Mouse (Mus musculus): ENCODE results near the gene Cldn2. TPM values are rescaled to one million over a fixed set of nuclear protein-coding genes. Genes with fewer than 3 reads are reported as not detected.

Cldn2 gene
- polyA plus RNA-seq, 2 experiments = 0.25 to 0.65 TPM

DNA sequence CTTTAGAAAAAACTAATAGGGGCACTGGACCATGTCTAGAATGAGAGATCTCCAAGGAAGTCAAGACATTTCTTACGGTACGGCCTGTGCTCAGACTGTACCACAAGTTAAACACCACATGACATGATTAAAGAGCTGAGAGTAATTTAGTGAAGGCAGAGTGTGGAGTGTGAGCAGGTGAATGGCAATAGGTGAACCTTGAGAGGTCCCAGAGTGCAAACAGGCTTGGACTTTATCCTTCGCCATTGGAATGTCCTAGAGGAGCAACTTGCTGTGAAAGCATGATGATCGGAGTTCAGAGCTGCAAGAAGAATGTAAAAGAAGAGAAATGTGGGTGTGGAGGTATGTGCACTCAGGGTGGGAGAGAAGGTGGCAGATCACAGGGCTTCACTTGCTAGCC, 5.3 kb downstream of the Cldn2 start:
- Histone ChIP-seq H3K9me3 (ENCODE audit: control insufficient read depth, low read length) (no peaks in the 10 kb centered on the region), H3K4me1 (ENCODE audit: control insufficient read depth, insufficient read depth, low read length) (no peaks in the 10 kb centered on the region), H3K4me2 (replicated peaks; ENCODE audit: low read depth, low read length, severe bottlenecking) (no peak overlapping the region), H3K27me3 (ENCODE audit: control insufficient read depth, insufficient read depth, low read length) (no peaks in the 10 kb centered on the region), H3K4me3 (replicated peaks; ENCODE audit: low read length) (no peak overlapping the region), H3K9ac (ENCODE audit: low read depth, low read length, severe bottlenecking) (no peak overlapping the region), H3K36me3 (ENCODE audit: control insufficient read depth, insufficient read depth, low read length) (no peaks in the 10 kb centered on the region), H3K27ac (replicated peaks; ENCODE audit: low read depth, low read length) (no peak overlapping the region)
- 96% methylated on average over 4 of the region's 4 CpGs for WGBS
- TF ChIP-seq POLR2A (IDR thresholded peaks at IDR 0.05; ENCODE audit: borderline replicate concordance, extremely low read depth, insufficient read depth, insufficient read length) = no peak
- no peak for ATAC-seq (ENCODE audit: low FRiP score, low read depth)
- no peak for DNase-seq (ENCODE audit: low spot score)

DNA sequence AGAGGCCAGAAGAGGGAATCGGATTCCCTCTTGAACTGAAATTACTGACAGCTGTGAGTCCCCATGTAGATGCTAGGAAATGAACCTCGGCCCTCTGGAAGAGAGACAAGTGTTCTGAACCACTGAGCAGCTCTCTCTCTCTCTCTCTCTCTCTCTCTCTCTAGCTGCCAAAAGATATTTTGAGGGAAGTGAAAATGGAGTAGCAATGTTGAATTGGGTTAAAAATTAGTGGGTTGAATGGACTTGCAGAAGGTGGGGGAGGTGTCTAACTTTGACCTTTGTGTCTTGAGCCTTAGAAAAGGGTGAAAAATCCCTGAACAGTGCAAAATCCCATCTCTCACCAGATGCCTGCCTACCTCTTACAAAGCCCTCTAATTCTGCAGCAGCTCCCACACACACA, 6.8 kb downstream of the Cldn2 start:
- H3K36me3 ChIP-seq (ENCODE audit: control insufficient read depth, insufficient read depth, low read length) = no peaks in the 10 kb centered on the region
- H3K4me3 ChIP-seq (replicated peaks; ENCODE audit: low read length) = no peak overlapping the region
- H3K9ac ChIP-seq (ENCODE audit: low read depth, low read length, severe bottlenecking) = no peak overlapping the region
- no peaks in the 10 kb centered on the region for H3K27me3 ChIP-seq (ENCODE audit: control insufficient read depth, insufficient read depth, low read length)
- ATAC-seq (ENCODE audit: low FRiP score, low read depth) (0 out of 2 replicates have a peak, but pooled peaks have one; percentile 23), DNase-seq (ENCODE audit: low spot score) (no peak)
- no peak overlapping the region for H3K27ac ChIP-seq (replicated peaks; ENCODE audit: low read depth, low read length)
- no peaks in the 10 kb centered on the region for H3K4me1 ChIP-seq (ENCODE audit: control insufficient read depth, insufficient read depth, low read length)
- no peak for TF ChIP-seq POLR2A (IDR thresholded peaks at IDR 0.05; ENCODE audit: borderline replicate concordance, extremely low read depth, insufficient read depth, insufficient read length)
- H3K9me3 ChIP-seq (ENCODE audit: control insufficient read depth, low read length) = no peaks in the 10 kb centered on the region
- H3K4me2 ChIP-seq (replicated peaks; ENCODE audit: low read depth, low read length, severe bottlenecking) = no peak overlapping the region
- WGBS = 59% methylated on average over 2 of the region's 2 CpGs

DNA sequence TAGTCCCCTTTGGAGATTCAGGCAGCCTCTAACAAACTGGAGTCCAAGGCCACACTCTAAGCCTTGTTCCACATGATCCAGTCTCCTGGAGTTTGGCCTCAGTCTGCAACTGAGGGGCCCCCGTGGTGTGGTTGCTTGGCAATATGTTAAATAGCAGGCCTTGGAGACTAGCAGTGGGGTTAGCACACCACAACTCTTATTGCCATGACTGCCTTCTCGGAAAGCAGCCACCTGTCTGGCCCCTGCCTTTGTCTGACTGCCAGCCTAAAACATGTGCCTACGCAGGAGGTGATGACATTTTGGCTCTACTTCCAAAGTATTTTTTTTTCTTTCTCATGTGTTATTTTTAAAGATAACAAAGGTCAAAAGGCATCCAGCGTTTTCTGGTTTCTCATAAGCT, 7.5 kb downstream of the Cldn2 start:
- no peak overlapping the region for H3K27ac ChIP-seq (replicated peaks; ENCODE audit: low read depth, low read length)
- H3K9me3 ChIP-seq (ENCODE audit: control insufficient read depth, low read length) = no peaks in the 10 kb centered on the region
- no peaks in the 10 kb centered on the region for H3K36me3 ChIP-seq (ENCODE audit: control insufficient read depth, insufficient read depth, low read length)
- H3K4me2 ChIP-seq (replicated peaks; ENCODE audit: low read depth, low read length, severe bottlenecking) = no peak overlapping the region
- no peak overlapping the region for H3K4me3 ChIP-seq (replicated peaks; ENCODE audit: low read length)
- TF ChIP-seq POLR2A (IDR thresholded peaks at IDR 0.05; ENCODE audit: borderline replicate concordance, extremely low read depth, insufficient read depth, insufficient read length) = no peak
- WGBS = 55% methylated on average over 4 of the region's 4 CpGs
- no peaks in the 10 kb centered on the region for H3K27me3 ChIP-seq (ENCODE audit: control insufficient read depth, insufficient read depth, low read length)
- ATAC-seq (ENCODE audit: low FRiP score, low read depth) (peak; percentile 23; the same call in 1 of the 2 replicates), DNase-seq (ENCODE audit: low spot score) (peak; percentile 28)
- H3K4me1 ChIP-seq (ENCODE audit: control insufficient read depth, insufficient read depth, low read length) = no peaks in the 10 kb centered on the region
- no peak overlapping the region for H3K9ac ChIP-seq (ENCODE audit: low read depth, low read length, severe bottlenecking)

DNA sequence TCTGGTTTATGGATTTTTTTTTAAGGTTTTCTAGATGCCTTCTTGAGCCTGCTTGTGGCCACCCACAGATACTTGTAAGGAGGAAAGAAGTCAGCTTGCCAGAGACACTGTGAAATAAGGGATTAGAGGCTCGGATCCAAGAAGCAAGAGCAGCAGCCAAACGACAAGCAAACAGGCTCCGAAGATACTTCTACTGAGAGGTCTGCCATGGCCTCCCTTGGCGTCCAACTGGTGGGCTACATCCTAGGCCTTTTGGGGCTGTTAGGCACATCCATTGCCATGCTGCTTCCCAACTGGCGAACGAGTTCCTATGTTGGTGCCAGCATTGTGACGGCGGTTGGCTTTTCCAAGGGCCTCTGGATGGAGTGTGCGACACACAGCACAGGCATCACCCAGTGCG, 7.9 kb downstream of the Cldn2 start:
- no peaks in the 10 kb centered on the region for H3K27me3 ChIP-seq (ENCODE audit: control insufficient read depth, insufficient read depth, low read length)
- H3K36me3 ChIP-seq (ENCODE audit: control insufficient read depth, insufficient read depth, low read length) = no peaks in the 10 kb centered on the region
- no peak for DNase-seq (ENCODE audit: low spot score)
- H3K9me3 ChIP-seq (ENCODE audit: control insufficient read depth, low read length) = no peaks in the 10 kb centered on the region
- TF ChIP-seq POLR2A (IDR thresholded peaks at IDR 0.05; ENCODE audit: borderline replicate concordance, extremely low read depth, insufficient read depth, insufficient read length) = no peak
- H3K4me3 ChIP-seq (replicated peaks; ENCODE audit: low read length) = no peak overlapping the region
- no peak overlapping the region for H3K9ac ChIP-seq (ENCODE audit: low read depth, low read length, severe bottlenecking)
- 84% methylated on average over 10 of the region's 10 CpGs for WGBS
- no peak for ATAC-seq (ENCODE audit: low FRiP score, low read depth)
- no peak overlapping the region for H3K4me2 ChIP-seq (replicated peaks; ENCODE audit: low read depth, low read length, severe bottlenecking)
- no peak overlapping the region for H3K27ac ChIP-seq (replicated peaks; ENCODE audit: low read depth, low read length)
- H3K4me1 ChIP-seq (ENCODE audit: control insufficient read depth, insufficient read depth, low read length) = no peaks in the 10 kb centered on the region

DNA sequence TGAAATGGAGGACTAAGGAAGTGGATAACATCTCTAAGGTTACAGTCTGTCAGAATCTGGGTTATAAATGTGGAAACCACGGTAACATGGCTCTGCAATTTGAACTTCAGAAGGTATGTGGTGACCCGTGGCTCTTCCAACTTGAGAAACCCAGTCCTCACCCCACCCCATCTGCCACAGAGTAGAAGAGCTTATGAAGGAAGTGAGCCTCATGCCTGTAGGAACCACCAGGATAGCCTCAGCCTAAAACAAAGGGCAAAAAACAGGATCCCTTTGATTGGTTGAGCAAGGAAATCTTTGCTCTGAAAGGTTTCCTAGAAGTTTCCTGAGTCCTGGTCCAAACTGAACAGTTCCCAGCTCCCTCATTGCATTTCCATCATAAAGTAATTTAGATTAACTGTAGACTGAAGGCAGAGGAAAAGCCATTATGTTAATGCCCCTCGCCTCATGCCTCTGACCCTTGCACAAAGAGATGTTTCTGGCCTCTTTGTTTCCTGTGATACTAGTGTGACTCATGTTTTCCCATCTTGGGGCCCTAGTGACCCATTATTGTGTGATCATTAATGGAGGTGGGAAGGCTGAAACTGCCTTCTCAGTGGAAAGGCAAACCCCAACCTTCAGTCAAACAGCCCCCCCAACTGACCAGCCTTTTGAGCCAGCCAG, 12.1 kb downstream of the Cldn2 start:
- DNase-seq (ENCODE audit: low spot score) (no peak), ATAC-seq (ENCODE audit: low FRiP score, low read depth) (no peak)
- WGBS = 72% methylated on average over 3 of the region's 3 CpGs
- Histone ChIP-seq H3K36me3 (ENCODE audit: control insufficient read depth, insufficient read depth, low read length) (no peaks in the 10 kb centered on the region), H3K27me3 (ENCODE audit: control insufficient read depth, insufficient read depth, low read length) (no peaks in the 10 kb centered on the region), H3K4me2 (replicated peaks; ENCODE audit: low read depth, low read length, severe bottlenecking) (no peak overlapping the region), H3K9me3 (ENCODE audit: control insufficient read depth, low read length) (no peaks in the 10 kb centered on the region), H3K27ac (replicated peaks; ENCODE audit: low read depth, low read length) (no peak overlapping the region), H3K4me1 (ENCODE audit: control insufficient read depth, insufficient read depth, low read length) (no peaks in the 10 kb centered on the region), H3K4me3 (replicated peaks; ENCODE audit: low read length) (no peak overlapping the region), H3K9ac (ENCODE audit: low read depth, low read length, severe bottlenecking) (no peak overlapping the region)
- TF ChIP-seq POLR2A (IDR thresholded peaks at IDR 0.05; ENCODE audit: borderline replicate concordance, extremely low read depth, insufficient read depth, insufficient read length) = no peak
